Mouse (Mus musculus): ENCODE measurements at regions not wholly inside any gene's neighbourhood (a gene's known extent, or its start where the extent isn't known, plus 50 kb on each side); places are given as distances from the start of the nearest gene placed in this dataset.
A peak's percentile ranks its signal among the peaks of the same experiment; 100 is the strongest.

GRCm38 (mm10) chr6:51701253-51702020 lies 177.7 kb downstream of the Snx10 start:
- DNase-seq (ENCODE audit: low read depth) = no peak

- no peak for DNase-seq (ENCODE audit: low read depth)
These were observed 178.9 kb downstream of the Snx10 start for GRCm38 (mm10) chr6:51702456-51703171.

- DNase-seq (ENCODE audit: low read depth) = no peak
These were observed 184.3 kb downstream of the Snx10 start for GRCm38 (mm10) chr6:51708011-51708410.

- DNase-seq (ENCODE audit: low read depth) = no peak
These were observed 185.1 kb downstream of the Snx10 start for GRCm38 (mm10) chr6:51708668-51709339.

GRCm38 (mm10) chr6:51709340-51710067 lies 185.8 kb downstream of the Snx10 start:
- no peak for DNase-seq (ENCODE audit: low read depth)

GRCm38 (mm10) chr6:51710153-51710552 lies 186.5 kb downstream of the Snx10 start:
- no peak for DNase-seq (ENCODE audit: low read depth)

- no peak for DNase-seq (ENCODE audit: low read depth)
These were observed 187.4 kb downstream of the Snx10 start for GRCm38 (mm10) chr6:51710926-51711615.

- DNase-seq (ENCODE audit: low read depth) = no peak
These were observed 187.9 kb downstream of the Snx10 start for GRCm38 (mm10) chr6:51711616-51711970.

- DNase-seq (ENCODE audit: low read depth) = no peak
These were observed 191.6 kb downstream of the Snx10 start for GRCm38 (mm10) chr6:51715158-51715840.

GRCm38 (mm10) chr6:51717386-51717785 lies 193.7 kb downstream of the Snx10 start:
- no peak for DNase-seq (ENCODE audit: low read depth)

- no peak for DNase-seq (ENCODE audit: low read depth)
These were observed 197.0 kb downstream of the Snx10 start for GRCm38 (mm10) chr6:51720705-51721104.

GRCm38 (mm10) chr6:51723053-51723452 lies 199.4 kb downstream of the Snx10 start:
- no peak for DNase-seq (ENCODE audit: low read depth)

GRCm38 (mm10) chr6:51727191-51727590 lies 203.5 kb downstream of the Snx10 start:
- no peak for DNase-seq (ENCODE audit: low read depth)

GRCm38 (mm10) chr6:51728816-51729562 lies 205.3 kb downstream of the Snx10 start:
- no peak for DNase-seq (ENCODE audit: low read depth)

- no peak for DNase-seq (ENCODE audit: low read depth)
These were observed 207.1 kb downstream of the Snx10 start for GRCm38 (mm10) chr6:51730564-51731351.

- DNase-seq (ENCODE audit: low read depth) = no peak
These were observed 208.7 kb downstream of the Snx10 start for GRCm38 (mm10) chr6:51732298-51732895.

- DNase-seq (ENCODE audit: low read depth) = no peak
These were observed 212.3 kb downstream of the Snx10 start for GRCm38 (mm10) chr6:51736051-51736450.

GRCm38 (mm10) chr6:51743105-51743660 lies 219.5 kb downstream of the Snx10 start:
- peak; percentile 5 for DNase-seq (ENCODE audit: low read depth)

GRCm38 (mm10) chr6:51744607-51745006 lies 220.9 kb downstream of the Snx10 start:
- DNase-seq (ENCODE audit: low read depth) = no peak

Data from naive thymus-derived CD4-positive, alpha-beta T cell, adult 2 months (primary cell).